Mouse (Mus musculus): ENCODE data around the gene Zfp57.

GRCm38 (mm10) chr17:36995448-36995847 lies 5.5 kb upstream of the Zfp57 start:
- no peak for TF ChIP-seq CTCF (IDR thresholded peaks at IDR 0.05; ENCODE audit: control insufficient read depth, insufficient read depth, low read length)
- TF ChIP-seq POLR2A (IDR thresholded peaks at IDR 0.05; ENCODE audit: borderline replicate concordance, control insufficient read depth, low read depth, low read length): no peak
